Mouse (Mus musculus) embryonic facial prominence, embryonic 14.5 days (tissue): ENCODE data around the gene Lexm. TPM values are rescaled to one million over a fixed set of nuclear protein-coding genes. Genes with fewer than 3 reads are reported as not detected.

Source experiments
- ATAC-seq: fragments of 200-750 bp; cut with Nextera tagmentation; 2 replicates; pipeline ENCODE4 v1.8.0; 2017; ENCODE audit warnings: low read depth, moderate number of reproducible peaks, moderate TSS enrichment
- DNase-seq: peaks from one replicate; pipeline ENCODE4 v3.0.0-alpha.2; 2015; ENCODE audit warnings: low spot score
- H3K27ac ChIP-seq: fragments of 300-500 bp; sonication (generic); replicated peaks from 2 replicates; pipeline ENCODE4 v1.5.1; 2014; ENCODE audit warnings: low read depth, mild to moderate bottlenecking, low read length, moderate library complexity
- H3K27me3 ChIP-seq: fragments of 300-500 bp; sonication (generic); replicated peaks from 2 replicates; pipeline ENCODE4 v1.6.1; 2014; ENCODE audit warnings: low read length; ENCODE audit not compliant: control insufficient read depth, insufficient read depth
- H3K36me3 ChIP-seq: fragments of 300-500 bp; sonication (generic); 2 replicates; pipeline ENCODE4 v1.6.1; 2014; ENCODE audit warnings: low read length, mixed read lengths; ENCODE audit not compliant: control insufficient read depth, insufficient read depth
- H3K4me1 ChIP-seq: fragments of 300-500 bp; sonication (generic); 2 replicates; pipeline ENCODE4 v1.6.1; 2014; ENCODE audit warnings: antibody characterized with exemption, low read length; ENCODE audit not compliant: control insufficient read depth, insufficient read depth
- H3K4me2 ChIP-seq: fragments of 300-500 bp; sonication (generic); 2 replicates; pipeline ENCODE4 v1.6.1; 2014; ENCODE audit warnings: low read depth, mild to moderate bottlenecking, low read length, moderate library complexity, mixed read lengths
- H3K4me3 ChIP-seq: fragments of 300-500 bp; sonication (generic); 2 replicates; pipeline ENCODE4 v1.5.1; 2014; ENCODE audit warnings: low read depth, mild to moderate bottlenecking, low read length
- H3K9ac ChIP-seq: fragments of 300-500 bp; sonication (generic); 2 replicates; pipeline ENCODE4 v1.6.1; 2014; ENCODE audit warnings: low read depth, mild to moderate bottlenecking, low read length, moderate library complexity, mixed read lengths
- H3K9me3 ChIP-seq: fragments of 300-500 bp; sonication (generic); 2 replicates; pipeline ENCODE4 v1.6.1; 2016; ENCODE audit warnings: low read length; ENCODE audit not compliant: control insufficient read depth
- WGBS: fragments of 180-500 bp; shearing (Covaris S2); extraction: QIAGEN DNeasy Blood & Tissue Kit; methylation state at CpG from one replicate; pipeline ENCODE4 v1.1.7; 2014; 5-methylcytosine and 5-hydroxymethylcytosine counted together
- polyA plus RNA-seq: library from polyadenylated mRNA; unstranded; fragments of >200 nt; fragmentation: Nextera tagmentation; extraction: Ambion mirVana; gene quantifications from 2 replicates; pipeline ENCODE4 v1.2.1, GENCODE M21; 2014

The Lexm gene
- polyA plus RNA-seq, 1 experiment from 2014 or later = not detected

- Histone ChIP-seq H3K27ac (no peak overlapping the region), H3K27me3 (0 out of 2 replicates have a peak, but pooled peaks cover 3% of the 10 kb centered on the region), H3K4me3 (no peak overlapping the region), H3K9ac (no peak overlapping the region), H3K4me2 (no peak overlapping the region), H3K36me3 (peaks cover 39% of the 10 kb centered on the region), H3K4me1 (peaks cover 25% of the 10 kb centered on the region), H3K9me3 (no peaks in the 10 kb centered on the region)
- ATAC-seq (no peak), DNase-seq (no peak)
- WGBS = 80% methylated on average over 11 of the region's 11 CpGs
Measured at GRCm38 (mm10) chr4:106564161-106564560, 52.9 kb downstream of the Lexm start.

- DNase-seq (peak; percentile 20), ATAC-seq (no peak)
- H3K27me3 ChIP-seq = 0 out of 2 replicates have a peak, but pooled peaks cover 3% of the 10 kb centered on the region
- 0 out of 2 replicates have a peak overlapping the region, but pooled peaks have one; percentile 20 for H3K9ac ChIP-seq
- peak overlapping the region; percentile 97 for H3K4me2 ChIP-seq
- 53% methylated on average over 9 of the region's 9 CpGs for WGBS
- H3K27ac ChIP-seq = no peak overlapping the region
- H3K9me3 ChIP-seq = no peaks in the 10 kb centered on the region
- peak overlapping the region; percentile 92 for H3K4me3 ChIP-seq
- peaks cover 25% of the 10 kb centered on the region for H3K4me1 ChIP-seq
- H3K36me3 ChIP-seq = peaks cover 35% of the 10 kb centered on the region
Measured at GRCm38 (mm10) chr4:106562837-106563790, 53.9 kb downstream of the Lexm start.

GRCm38 (mm10) chr4:106562006-106562405 is 55.0 kb downstream of the Lexm start:
- peak overlapping the region; percentile 97 for H3K4me2 ChIP-seq
- 24% methylated on average over 6 of the region's 6 CpGs for WGBS
- no peak for ATAC-seq
- no peaks in the 10 kb centered on the region for H3K9me3 ChIP-seq
- H3K36me3 ChIP-seq = peaks cover 24% of the 10 kb centered on the region
- no peak overlapping the region for H3K27ac ChIP-seq
- peaks cover 25% of the 10 kb centered on the region for H3K4me1 ChIP-seq
- no peak for DNase-seq
- H3K4me3 ChIP-seq = peak overlapping the region; percentile 92
- 0 out of 2 replicates have a peak, but pooled peaks cover 3% of the 10 kb centered on the region for H3K27me3 ChIP-seq
- peak overlapping the region; percentile 73 for H3K9ac ChIP-seq

GRCm38 (mm10) chr4:106560846-106561781 is 55.9 kb downstream of the Lexm start, which contains the start of gene Dhcr24:
Gene Dhcr24, plus strand, starts transcription at chr4:106561038.
- H3K27me3 ChIP-seq = 0 out of 2 replicates have a peak, but pooled peaks cover 3% of the 10 kb centered on the region
- ATAC-seq (peak; percentile 99), DNase-seq (peak; percentile 97)
- H3K9me3 ChIP-seq = no peaks in the 10 kb centered on the region
- H3K9ac ChIP-seq = peak within 1 kb of the TSS; percentile 73
- WGBS = under 1% methylated on average over 60 of the region's 89 CpGs
- H3K36me3 ChIP-seq = peaks cover 19% of the 10 kb centered on the region
- H3K4me3 ChIP-seq = peak within 1 kb of the TSS; percentile 92
- peak within 1 kb of the TSS; percentile 81 for H3K27ac ChIP-seq
- peaks cover 25% of the 10 kb centered on the region for H3K4me1 ChIP-seq
- peak within 1 kb of the TSS; percentile 97 for H3K4me2 ChIP-seq

- ATAC-seq = no peak; the same call in 1 of the 2 replicates
- Histone ChIP-seq H3K9ac (no peak overlapping the region), H3K4me3 (peak overlapping the region; percentile 92), H3K36me3 (peaks cover 11% of the 10 kb centered on the region), H3K27me3 (0 out of 2 replicates have a peak, but pooled peaks cover 3% of the 10 kb centered on the region), H3K4me1 (peaks cover 25% of the 10 kb centered on the region), H3K9me3 (no peaks in the 10 kb centered on the region), H3K27ac (no peak overlapping the region), H3K4me2 (peak overlapping the region; percentile 97)
- DNase-seq = no peak
- WGBS = 3% methylated on average over 20 of the region's 20 CpGs
Measured at GRCm38 (mm10) chr4:106560213-106560845, 56.7 kb downstream of the Lexm start.

- H3K9me3 ChIP-seq = no peaks in the 10 kb centered on the region
- peaks cover 25% of the 10 kb centered on the region for H3K4me1 ChIP-seq
- WGBS = 30% methylated on average over 12 of the region's 13 CpGs
- H3K27ac ChIP-seq = no peak overlapping the region
- no peak for ATAC-seq
- peaks cover 3% of the 10 kb centered on the region for H3K36me3 ChIP-seq
- 0 out of 2 replicates have a peak, but pooled peaks cover 3% of the 10 kb centered on the region for H3K27me3 ChIP-seq
- H3K9ac ChIP-seq = no peak overlapping the region
- H3K4me2 ChIP-seq = peak overlapping the region; percentile 97
- DNase-seq = no peak
- H3K4me3 ChIP-seq = peak overlapping the region; percentile 92
Measured at GRCm38 (mm10) chr4:106559343-106560212, 57.5 kb downstream of the Lexm start.

- 0 out of 2 replicates have a peak, but pooled peaks cover 3% of the 10 kb centered on the region for H3K27me3 ChIP-seq
- H3K27ac ChIP-seq = no peak overlapping the region
- no peak overlapping the region for H3K9ac ChIP-seq
- H3K4me1 ChIP-seq = peaks cover 17% of the 10 kb centered on the region
- H3K4me2 ChIP-seq = no peak overlapping the region
- H3K4me3 ChIP-seq = no peak overlapping the region
- no peaks in the 10 kb centered on the region for H3K36me3 ChIP-seq
- ATAC-seq (no peak), DNase-seq (no peak)
- WGBS = no CpG with 5 or more reads among the region's 1 CpGs
- H3K9me3 ChIP-seq = no peaks in the 10 kb centered on the region
Measured at GRCm38 (mm10) chr4:106557978-106558377, 59.1 kb downstream of the Lexm start.
